Mouse (Mus musculus) layer of hippocampus, postnatal 14 days (tissue): Measurements from ENCODE around the gene Fads1. TPM values are rescaled to one million over a fixed set of nuclear protein-coding genes. Genes with fewer than 3 reads are reported as not detected.

ENCODE experiments used
- DNase-seq, 2 experiments: peaks; one replicate each; pipeline ENCODE4 v3.0.0; 2021 to 2022; ENCODE audit warnings: low spot score in 2 of 2, mixed read lengths in 1 of 2
- total RNA-seq, 2 experiments: library from RNA; stranded (reverse); gene quantifications; 2 replicates each; pipeline ENCODE4 v1.2.3; 2021

Fads1 gene
- total RNA-seq, 2 experiments from 2014 or later, result 193 to 203 TPM

DNA sequence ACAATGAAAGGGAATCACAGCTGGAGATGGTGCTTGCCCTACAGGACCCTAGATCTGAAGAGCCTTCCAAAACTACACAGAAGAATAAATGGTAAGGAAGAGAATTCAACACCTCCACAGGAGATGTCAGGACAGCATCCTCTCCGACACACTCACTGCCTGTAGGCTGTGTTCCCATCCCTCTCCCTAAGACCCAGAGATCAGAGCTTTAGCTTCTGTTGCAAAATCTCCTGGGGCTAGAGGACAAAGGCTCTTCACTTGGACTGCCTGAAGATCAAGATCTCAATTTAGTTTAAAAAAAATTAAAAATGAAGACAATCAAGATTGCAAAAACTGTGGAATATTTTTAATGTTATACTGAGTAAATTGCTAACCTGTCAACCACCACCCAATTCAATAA lies 6.2 kb upstream of the Fads1 start:
- no peak for DNase-seq

DNA sequence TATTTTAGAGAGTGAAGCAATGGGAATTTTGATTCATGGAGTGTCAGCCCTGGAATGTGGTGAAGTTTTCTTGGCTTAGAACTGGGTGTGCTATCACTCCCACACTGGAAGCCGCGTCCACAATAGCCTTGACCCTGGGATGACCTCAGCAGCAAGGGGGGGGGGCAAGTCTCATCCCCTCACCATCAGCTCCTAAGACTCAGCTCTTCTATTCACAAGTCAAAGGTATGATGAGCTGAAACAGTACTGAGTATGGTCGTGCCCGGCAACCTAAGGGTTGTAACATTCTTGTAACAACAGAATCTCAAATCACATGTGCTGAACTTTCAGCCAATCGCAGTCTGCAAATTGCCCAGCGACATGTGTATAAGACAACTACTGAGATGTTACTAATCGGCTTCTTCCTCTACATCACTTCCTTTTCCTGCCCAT lies 5.7 kb upstream of the Fads1 start:
- DNase-seq, result no peak

DNA sequence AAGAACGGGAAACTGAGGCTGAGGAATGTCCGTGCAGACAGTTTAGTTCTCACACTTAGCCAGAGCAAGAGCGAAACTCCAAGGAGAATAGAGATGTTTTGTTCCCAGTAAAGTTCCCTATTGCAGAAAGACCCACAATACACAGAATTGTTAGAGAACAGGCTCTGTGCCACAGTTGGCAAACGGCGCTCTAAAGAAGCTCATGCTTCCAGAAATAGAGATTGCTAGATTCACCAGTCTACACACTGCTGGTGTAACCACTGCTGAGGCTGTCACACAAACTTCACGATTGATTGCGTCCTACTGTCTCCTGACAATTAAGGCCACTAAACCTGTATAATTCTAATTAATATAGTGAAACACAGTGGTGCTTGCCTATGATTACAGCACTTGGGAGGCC lies 1.5 kb upstream of the Fads1 start:
- DNase-seq, result no peak

DNA sequence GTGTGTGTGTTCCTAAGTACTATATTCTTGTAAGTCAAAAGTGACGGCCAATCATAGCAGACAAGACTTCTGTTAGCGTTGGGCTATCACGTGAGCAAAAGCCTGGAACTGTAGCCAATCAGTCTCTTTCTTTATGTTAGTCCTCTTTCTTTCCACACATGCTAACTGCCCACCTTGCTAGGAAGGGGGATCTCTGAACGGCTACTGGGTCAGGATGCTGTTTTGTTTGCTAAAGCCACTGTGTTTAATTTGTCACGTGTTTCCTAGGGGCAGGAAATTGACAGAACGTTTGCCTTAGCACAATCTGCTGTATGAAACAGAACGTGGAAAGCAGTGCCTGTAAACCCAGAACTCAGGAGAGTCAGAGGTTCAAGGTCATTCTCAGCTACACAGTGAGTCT lies 546 bp upstream of the Fads1 start:
- no peak for DNase-seq

DNA sequence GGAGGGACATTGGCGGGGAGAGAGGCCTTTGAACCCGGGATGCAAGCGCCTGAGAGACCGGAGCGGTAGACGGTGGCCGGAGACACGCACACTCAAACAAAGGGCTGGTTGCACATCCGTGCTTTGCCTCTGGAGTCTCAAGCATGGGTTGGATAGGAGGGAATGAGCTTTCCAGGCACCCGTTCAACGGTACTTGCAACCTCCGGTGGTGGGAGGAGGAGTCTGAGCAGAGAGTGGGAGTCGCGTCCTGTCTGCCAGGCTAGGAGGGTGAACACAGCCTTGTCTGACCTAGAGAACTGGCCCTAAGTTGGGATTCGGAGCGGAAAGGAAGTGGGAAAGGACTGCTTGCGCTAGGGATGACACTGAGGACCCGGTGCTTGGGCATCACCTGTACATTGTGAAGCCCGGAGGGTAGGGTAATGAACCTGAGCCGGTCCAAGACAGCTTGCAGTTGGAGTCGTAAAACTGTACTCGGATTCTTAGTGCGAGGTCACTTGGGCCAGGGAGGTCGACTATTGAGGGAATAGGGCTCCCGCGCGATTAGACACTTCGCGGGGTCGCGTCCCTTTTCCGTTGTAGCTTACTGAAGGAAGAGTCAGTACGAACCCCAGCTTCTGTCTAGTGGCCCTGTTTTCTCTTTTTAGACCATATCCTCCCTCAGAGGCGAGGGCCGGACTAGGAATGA lies 753 bp downstream of the Fads1 start:
- DNase-seq, result peak; percentile 73 to 84

DNA sequence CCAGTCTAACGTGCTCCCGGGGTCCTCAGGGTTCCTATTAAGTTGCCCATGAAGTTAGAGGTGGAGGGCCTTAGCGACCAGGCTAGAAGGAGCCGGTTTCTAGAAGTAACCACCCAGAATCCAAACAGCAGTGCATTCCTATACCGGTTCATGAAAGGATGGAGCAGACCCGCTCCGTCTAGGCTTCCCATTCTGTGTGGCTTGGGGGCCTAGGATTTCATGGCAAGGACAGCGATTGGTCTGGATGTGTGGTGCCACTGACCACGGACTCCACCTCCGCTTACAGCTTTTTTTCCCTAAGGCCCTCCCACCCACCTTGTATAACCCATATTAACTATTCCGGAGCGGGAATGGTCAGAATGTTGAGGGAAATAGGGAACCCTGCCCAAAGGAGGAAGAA lies 1.4 kb downstream of the Fads1 start:
- DNase-seq, result peak in 1 of 2 experiments; percentile 67

DNA sequence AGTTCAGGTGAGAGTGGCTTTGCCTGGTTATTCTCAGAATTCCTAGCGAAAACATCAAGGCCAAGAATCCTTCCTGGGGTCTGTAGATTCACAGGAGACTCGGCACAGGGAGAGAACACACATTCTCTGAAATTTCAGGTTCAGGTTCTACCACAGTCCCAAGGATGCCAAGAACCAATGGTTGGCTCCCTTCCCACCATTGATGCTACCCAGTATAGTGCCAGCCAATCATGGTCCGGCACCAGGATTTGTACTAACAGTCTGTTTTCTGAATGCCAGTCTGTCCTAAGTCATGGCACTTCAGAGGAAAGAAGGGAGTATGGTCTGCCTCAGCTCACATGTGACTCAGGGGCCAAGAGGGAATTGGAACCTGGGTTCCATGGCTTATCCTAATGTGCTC lies 3.2 kb downstream of the Fads1 start:
- no peak for DNase-seq

DNA sequence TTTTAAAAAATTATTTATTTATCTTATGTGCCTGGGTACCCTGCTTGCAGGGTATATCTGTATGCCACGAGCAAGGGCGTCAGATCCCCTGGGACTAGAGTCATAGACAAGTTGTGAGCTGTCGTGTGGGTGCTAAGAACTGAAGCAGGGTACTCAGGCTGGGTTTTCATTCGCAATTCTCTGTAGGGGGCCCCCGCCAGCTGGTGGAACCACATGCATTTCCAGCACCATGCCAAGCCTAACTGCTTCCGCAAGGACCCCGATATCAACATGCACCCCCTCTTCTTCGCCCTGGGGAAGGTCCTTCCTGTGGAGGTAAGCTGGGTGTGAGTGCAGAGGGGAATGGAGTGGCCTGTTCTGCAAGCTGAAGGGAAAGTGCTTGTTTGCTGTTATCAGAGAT lies 3.9 kb downstream of the Fads1 start:
- no peak for DNase-seq

DNA sequence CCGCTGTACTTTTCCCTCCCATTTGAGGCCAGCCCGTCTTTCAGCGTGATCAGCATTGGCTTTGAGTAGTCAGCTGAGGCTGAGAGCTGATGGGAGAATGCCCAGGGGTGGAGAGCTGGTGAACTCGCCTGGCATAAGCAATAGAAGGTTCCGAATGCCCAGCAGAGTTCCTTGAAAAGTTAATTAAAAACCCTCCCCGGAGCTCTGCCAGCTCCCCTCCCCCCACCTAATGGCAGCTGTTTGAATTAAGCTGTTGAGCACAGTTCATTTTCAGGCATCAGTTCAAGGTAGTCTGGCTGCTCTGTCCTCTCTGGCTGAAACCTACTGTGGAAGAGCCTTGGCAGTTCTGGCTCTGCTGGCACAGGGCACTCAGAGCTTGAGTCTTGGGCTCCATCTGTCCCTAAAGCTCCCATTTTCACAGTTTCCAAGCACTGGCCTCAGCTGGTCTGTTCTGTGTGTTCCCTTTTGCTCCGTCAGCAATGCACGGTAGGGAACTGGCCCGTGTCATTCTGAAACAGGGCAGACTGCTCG lies 5.7 kb downstream of the Fads1 start:
- peak; percentile 81 to 94 for DNase-seq

DNA sequence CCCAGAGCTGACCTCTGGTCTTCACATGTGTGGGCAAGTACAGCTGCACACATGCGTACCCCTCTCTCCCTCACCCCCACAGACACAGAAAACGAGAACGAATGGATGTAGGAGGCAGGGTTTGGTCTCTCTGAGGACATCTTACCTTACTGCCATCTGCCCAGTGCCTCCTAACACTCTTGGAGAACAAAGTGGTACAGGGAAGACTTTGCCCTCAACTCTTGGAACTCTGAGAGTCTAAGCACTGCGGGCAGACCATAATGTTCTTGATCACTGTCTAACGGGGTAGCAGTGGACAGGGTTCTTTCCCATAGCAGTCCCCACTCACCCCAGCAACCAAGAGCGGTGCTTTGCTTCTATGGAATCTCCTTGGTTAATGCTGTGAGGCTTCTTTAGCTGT lies 6.3 kb downstream of the Fads1 start:
- DNase-seq, result no peak

DNA sequence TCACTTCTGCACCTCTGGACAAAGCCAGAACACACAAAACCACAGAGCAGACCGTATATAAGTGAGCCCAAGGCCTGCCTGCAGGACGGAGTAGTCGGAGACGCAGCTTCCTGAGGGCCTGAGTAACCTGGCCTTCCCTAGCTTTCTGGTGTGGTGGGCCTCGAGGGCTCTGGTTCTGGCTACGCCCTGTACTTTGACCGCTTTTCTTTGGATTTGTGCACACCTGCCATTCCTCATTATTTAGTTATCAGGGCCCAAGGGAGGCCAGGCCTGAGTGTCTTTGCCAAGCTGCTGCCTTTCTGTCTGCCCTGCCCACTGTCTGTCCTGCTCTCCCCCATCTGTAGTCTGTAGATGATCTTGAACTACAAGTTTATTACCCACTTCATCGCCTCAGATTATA lies 7.3 kb downstream of the Fads1 start:
- DNase-seq, result no peak

DNA sequence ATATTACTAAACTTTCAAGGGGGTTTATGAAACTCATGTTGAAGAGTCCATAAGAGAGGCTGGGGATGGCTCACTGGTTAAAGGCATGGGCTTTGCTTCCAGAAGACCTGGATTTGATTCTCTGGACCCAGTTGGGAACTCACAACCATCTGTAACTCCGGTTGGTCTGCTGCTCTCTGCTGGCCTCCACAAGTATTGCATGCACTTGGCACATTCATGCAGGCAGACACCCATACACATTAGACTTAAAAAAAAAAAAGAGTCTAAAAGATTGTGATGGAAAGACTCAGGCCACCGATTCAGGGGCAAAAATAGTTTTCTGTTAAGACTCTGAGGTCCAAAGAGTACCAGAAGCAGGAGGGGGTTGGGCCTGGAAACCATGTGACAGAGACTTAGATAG lies 8.1 kb downstream of the Fads1 start:
- peak; percentile 81 to 87 for DNase-seq

DNA sequence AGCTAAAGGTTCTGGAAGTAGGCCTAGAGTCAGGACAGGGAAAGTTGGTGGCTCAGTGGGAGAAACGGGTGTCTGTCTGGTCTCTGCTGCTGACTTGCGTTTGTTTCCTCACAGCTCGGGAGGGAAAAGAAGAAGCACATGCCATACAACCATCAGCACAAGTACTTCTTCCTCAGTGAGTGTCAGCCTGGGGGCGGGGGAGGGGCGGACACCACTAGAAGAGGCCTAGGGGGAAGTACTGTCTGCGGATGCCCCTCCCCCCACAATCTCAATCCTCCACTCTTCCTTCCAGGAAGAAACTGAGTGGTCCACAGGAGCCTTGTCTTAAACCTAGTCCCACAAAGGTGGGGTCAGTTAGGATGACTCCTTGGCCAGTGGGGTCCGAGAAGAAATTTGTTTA lies 8.6 kb downstream of the Fads1 start:
- no peak for DNase-seq

DNA sequence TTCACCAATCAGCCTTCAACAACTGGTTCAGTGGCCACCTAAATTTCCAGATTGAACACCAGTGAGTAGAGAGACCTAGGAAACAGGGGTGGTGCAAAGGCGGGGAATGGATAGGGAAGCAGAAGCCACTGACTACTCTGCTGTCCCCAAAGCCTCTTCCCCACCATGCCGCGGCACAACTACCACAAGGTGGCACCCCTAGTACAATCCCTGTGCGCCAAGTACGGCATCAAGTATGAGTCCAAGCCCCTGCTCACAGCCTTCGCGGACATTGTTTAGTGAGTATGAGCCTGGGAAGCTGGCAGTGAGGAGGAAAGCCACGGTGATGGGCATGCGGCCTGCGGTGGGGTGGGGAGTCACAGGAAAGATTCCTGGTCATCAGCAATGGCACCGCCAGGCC lies 11.6 kb downstream of the Fads1 start:
- DNase-seq, result no peak

DNA sequence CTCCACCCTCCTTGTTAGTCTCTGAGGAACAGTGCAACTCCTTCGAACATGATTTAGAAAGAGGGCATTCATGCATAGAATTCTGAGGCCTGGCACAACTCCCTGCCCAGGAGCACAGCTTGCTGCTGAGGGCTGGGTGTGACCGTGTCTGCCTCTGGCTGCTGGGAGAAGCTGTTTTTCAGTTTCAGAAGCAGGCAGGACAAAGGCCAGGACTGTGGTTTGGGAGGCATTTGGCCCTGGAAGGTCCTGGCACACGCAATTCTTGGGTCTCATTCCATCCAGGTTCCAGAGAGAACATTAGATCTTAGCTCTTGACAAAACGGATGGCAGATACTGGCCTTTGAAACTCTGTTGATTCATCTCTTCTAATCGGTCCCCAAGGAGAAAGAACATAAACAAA lies 12.6 kb downstream of the Fads1 start:
- no peak for DNase-seq

DNA sequence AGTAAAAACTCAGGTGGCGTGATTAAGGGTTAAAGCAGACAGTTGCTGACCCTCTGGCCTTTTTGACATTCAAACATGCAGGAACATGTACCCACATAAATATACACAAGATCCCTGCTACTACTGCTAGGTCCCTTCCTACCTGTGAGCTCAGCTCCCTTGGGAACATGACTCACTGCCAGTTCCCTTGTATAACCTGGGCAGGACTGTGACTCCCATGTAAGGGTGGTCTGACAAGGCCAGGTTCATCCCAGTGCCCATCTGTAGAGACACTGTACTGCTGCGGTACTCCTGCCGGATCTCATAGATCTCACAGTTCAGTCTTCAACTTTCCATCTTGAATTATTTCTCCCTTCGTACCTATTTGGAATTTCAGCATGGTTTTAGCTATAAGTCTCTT lies 14.4 kb downstream of the Fads1 start:
- DNase-seq, result no peak

DNA sequence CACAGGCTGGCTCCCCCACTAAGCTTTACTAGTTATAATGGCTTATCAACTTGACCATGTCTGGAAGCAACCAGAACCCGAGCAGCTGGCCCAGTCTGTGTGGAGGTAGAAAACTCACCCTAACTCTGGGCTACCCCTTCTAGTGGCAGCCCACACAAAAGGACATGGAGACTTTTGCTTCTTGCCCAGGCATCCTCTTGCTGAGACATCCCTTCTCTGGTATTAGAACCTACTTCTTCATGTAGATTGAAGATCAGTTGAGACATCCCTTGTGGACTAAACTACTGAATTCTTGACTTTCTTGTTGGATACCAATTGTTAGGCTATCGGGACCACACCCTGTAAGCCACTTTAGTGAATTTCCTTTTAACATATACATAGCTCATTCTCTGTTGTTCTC lies 15.6 kb downstream of the Fads1 start:
- DNase-seq, result no peak

DNA sequence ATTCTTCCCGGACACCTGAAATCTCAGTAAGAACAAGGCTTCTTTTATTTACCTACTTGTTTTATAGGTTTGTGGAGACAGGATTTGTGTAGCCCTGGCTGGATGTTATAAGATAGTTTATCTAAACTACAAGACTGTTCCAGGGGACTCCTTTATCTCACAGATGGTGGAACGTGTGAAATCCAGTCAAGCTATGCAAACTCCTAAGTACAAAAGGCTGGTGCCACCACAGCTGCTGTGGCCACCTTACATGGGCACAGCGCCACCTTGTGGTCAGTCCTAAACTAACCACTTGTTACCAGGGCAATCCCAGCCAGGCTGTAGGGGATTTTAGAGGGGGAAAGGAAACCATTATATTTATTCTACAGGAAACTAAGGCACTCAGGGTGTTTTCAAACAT lies 16.0 kb downstream of the Fads1 start:
- peak; percentile 79 to 83 for DNase-seq

DNA sequence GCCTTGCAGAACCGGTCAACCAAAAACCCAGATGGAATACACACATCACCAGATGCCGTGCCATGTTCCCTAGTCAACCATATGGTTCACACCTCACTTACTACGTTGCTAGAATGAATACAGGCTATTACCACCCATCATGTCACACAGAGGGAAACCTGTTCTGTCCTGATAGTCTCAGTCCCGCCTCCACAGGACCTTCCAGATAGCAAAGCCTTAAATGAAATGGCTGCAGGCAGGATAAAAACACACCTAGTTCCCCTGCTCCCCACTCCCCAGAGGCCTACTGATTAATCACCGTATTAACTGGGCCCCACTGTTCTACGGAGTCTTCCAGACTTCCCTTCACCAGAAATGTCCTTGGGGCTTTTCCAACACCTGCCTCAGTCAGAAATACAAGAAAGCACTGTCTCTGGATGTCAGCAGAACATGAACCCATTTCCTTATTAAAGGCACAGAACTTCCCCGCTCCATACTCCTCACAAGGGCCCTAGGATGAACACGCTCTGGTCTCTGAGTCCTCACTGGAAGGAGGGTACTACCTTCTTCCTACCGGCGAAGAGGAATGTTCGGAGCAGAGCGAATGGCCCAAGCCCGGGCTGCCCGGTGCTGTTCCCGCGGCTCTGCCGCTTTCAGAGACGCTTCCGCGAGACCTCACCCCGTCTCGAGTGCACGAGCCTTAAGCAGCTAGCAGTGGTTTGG lies 20.6 kb downstream of the Fads1 start:
- no peak for DNase-seq

DNA sequence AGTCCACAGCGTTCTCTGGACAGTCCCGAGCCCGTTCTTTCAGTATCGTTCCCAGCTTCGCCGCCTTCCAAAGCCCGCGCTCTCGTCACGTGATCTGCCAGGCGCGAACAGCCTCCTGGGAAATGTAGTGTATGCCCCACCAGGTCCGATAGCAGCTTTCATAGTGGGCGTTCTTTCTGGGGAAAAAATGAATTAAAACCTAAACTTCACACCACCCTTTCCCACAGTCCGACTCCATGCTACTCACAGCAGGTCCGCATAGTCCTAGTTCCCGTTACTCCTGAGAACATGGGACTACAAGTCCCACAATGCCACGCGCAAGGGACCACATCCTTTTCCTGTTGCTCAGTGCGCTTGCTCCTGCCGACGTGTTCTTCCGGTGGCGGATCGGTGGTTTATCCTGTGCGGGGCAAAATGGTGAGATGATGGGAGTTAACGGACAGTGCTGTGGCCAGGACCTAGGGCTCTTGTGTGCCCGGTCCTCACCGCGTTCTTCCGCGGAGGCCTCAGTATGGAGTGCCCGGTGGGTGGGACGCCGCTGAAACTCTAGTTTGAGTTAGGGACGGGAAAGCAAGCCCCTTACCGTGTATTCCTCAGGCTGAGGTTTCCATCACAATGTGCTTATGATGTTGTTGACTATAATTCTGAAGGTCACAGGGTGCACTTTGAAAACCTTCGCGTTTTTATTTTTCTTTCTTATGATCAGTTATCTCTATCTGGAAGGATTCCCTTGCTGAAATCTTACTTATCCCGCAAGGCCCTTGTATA lies 21.3 kb downstream of the Fads1 start, which contains the start of the genes Tmem258 and Fen1:
TSS of gene Tmem258 (plus strand) at position 167 of the 768 bp plus-strand sequence.
TSS of gene Fen1 (minus strand) at position 322 of the 768 bp plus-strand sequence.
- peak; percentile 94 to 95 for DNase-seq

DNA sequence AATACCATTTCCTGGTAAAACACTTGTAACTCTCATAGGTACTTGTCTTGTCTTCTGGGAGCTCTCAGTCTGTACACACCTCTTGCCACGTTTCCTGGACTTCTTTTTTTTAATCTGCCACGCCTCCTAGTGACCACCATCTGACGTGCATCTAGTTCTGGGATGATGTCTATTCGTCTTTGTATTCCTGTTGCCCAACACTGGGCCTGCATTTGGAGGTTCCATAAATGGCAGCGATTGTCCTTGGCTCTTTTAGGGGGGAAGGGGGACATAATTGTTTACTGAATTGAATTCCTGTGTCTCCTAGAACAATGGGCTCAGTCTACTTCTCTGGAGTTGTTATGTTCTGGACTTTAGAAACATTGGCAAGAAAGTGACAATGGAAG lies 21.9 kb downstream of the Fads1 start:
- no peak for DNase-seq

DNA sequence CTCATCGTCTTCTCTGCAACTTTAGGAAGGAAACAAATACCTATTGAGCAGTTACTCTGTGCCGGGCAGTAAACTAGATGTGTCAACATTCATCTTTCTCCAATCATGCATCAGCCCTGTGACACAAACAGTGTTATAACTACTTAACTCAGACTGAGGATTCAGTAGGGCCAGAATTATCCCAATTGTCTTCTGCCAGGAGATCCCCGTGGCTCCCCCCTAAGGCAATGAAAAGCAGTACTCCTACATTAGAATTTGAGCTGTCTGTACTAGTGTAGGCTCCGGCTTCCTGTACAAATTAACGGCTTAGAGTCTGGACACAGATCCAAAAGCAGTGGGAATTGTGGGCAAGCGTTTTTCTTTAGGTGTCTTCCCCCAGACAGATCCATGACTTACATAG lies 22.4 kb downstream of the Fads1 start:
- no peak for DNase-seq
